In genomic region chr3:18641688-18642087, GRCm38 (mm10) we compare ENCODE assay signal across 22 mouse cellular contexts.
"Had no signal": no experiment of that assay in that cellular context is flagged by ENCODE, and none has a peak within 500 bp of the region (broad histone marks: within the 10 kb centered on the region; RNA-seq: fewer than 3 reads in every experiment).

No protein-coding gene starts in this region.

- H3K4me3 ChIP-seq: limb, embryonic 10.5 days; limb, embryonic 13.5 days; neural tube, embryonic 12.5 days; neural tube, embryonic 15.5 days; stomach, embryonic 15.5 days had no signal

- H3K4me1 ChIP-seq: limb, embryonic 10.5 days; limb, embryonic 13.5 days; neural tube, embryonic 12.5 days; neural tube, embryonic 15.5 days; stomach, embryonic 15.5 days had no signal

- H3K4me2 ChIP-seq: limb, embryonic 13.5 days; lung, embryonic 14.5 days; midbrain, embryonic 11.5 days; neural tube, embryonic 12.5 days; neural tube, embryonic 15.5 days; stomach, embryonic 15.5 days had no signal

- H3K27me3 ChIP-seq: limb, embryonic 13.5 days; neural tube, embryonic 12.5 days; neural tube, embryonic 15.5 days; stomach, embryonic 15.5 days had no signal

- H3K36me3 ChIP-seq: limb, embryonic 10.5 days; limb, embryonic 13.5 days; neural tube, embryonic 12.5 days; neural tube, embryonic 15.5 days; stomach, embryonic 15.5 days had no signal

- DNase-seq: kidney, adult 2 months; kidney, postnatal 4 days; liver; liver, postnatal 0 days; lung, embryonic 14.5 days; midbrain, embryonic 14.5 days; right cerebral cortex, adult 18-20 months; right cerebral cortex, postnatal 25 days; spleen, adult 18-20 months; thymus, postnatal 25 days had no signal

- H3K9ac ChIP-seq: limb, embryonic 13.5 days; liver, embryonic 14.5 days; liver, postnatal 0 days; lung, embryonic 14.5 days; neural tube, embryonic 12.5 days; neural tube, embryonic 15.5 days; stomach, embryonic 15.5 days had no signal

- H3K27ac ChIP-seq: kidney, postnatal 0 days; limb, embryonic 10.5 days; limb, embryonic 13.5 days; liver, embryonic 14.5 days; macrophage; neural tube, embryonic 12.5 days; neural tube, embryonic 15.5 days; stomach, embryonic 15.5 days had no signal

- H3K9me3 ChIP-seq: limb, embryonic 10.5 days; limb, embryonic 13.5 days; neural tube, embryonic 12.5 days; neural tube, embryonic 15.5 days; stomach, embryonic 15.5 days had no signal

- ATAC-seq: inflammation-experienced regulatory T-cells, adult 6 months; intestine, postnatal 0 days; liver, postnatal 0 days; lung, postnatal 0 days had no signal
